Mouse (Mus musculus) limb, embryonic 14.5 days (tissue): ENCODE data around the gene Vrk2. TPM values are rescaled to one million over a fixed set of nuclear protein-coding genes. Genes with fewer than 3 reads are reported as not detected.

Experiments
- ATAC-seq: fragments of 200-750 bp; cut with Nextera tagmentation; 2 replicates; pipeline ENCODE4 v1.8.0; 2017; ENCODE audit warnings: low read depth, moderate number of reproducible peaks, moderate TSS enrichment; ENCODE audit not compliant: low FRiP score
- DNase-seq: peaks from one replicate; pipeline ENCODE4 v3.0.0-alpha.2; 2015; ENCODE audit warnings: low spot score
- H3K27ac ChIP-seq: fragments of 300-500 bp; sonication (generic); replicated peaks from 2 replicates; pipeline ENCODE4 v1.5.1; 2014; ENCODE audit warnings: low read depth, mild to moderate bottlenecking, low read length, moderate library complexity, mixed read lengths
- H3K27me3 ChIP-seq: fragments of 300-500 bp; sonication (generic); 2 replicates; pipeline ENCODE4 v1.6.1; 2014; ENCODE audit warnings: low read length, mixed read lengths; ENCODE audit not compliant: control insufficient read depth, insufficient read depth
- H3K36me3 ChIP-seq: fragments of 300-500 bp; sonication (generic); 2 replicates; pipeline ENCODE4 v1.6.1; 2014; ENCODE audit warnings: mild to moderate bottlenecking, low read length, moderate library complexity, mixed read lengths; ENCODE audit not compliant: control insufficient read depth, insufficient read depth
- H3K4me1 ChIP-seq: fragments of 300-500 bp; sonication (generic); 2 replicates; pipeline ENCODE4 v1.6.1; 2014; ENCODE audit warnings: antibody characterized with exemption, low read length, mixed read lengths; ENCODE audit not compliant: control insufficient read depth, insufficient read depth
- H3K4me2 ChIP-seq: fragments of 300-500 bp; sonication (generic); replicated peaks from 2 replicates; pipeline ENCODE4 v1.6.1; 2014; ENCODE audit warnings: low read depth, mild to moderate bottlenecking, low read length, moderate library complexity; ENCODE audit not compliant: severe bottlenecking
- H3K4me3 ChIP-seq: fragments of 300-500 bp; sonication (generic); replicated peaks from 2 replicates; pipeline ENCODE4 v1.5.1; 2014; ENCODE audit warnings: low read length
- H3K9ac ChIP-seq: fragments of 300-500 bp; sonication (generic); 2 replicates; pipeline ENCODE4 v1.6.1; 2014; ENCODE audit warnings: mild to moderate bottlenecking, low read depth, low read length, moderate library complexity; ENCODE audit not compliant: severe bottlenecking
- H3K9me3 ChIP-seq: fragments of 300-500 bp; sonication (generic); 2 replicates; pipeline ENCODE4 v1.6.1; 2016; ENCODE audit warnings: low read length; ENCODE audit not compliant: control insufficient read depth
- POLR2A ChIP-seq: fragments of 200-500 bp; IDR thresholded peaks from 2 replicates; pipeline ENCODE4 v1.8.0; 2012; ENCODE audit warnings: inconsistent platforms, mild to moderate bottlenecking, moderate library complexity, borderline replicate concordance; ENCODE audit not compliant: insufficient read depth, insufficient read length; ENCODE audit errors: extremely low read depth
- WGBS: fragments of 180-500 bp; shearing (Covaris S2); extraction: QIAGEN DNeasy Blood & Tissue Kit; methylation state at CpG from one replicate; pipeline ENCODE4 v1.1.7; 2014; 5-methylcytosine and 5-hydroxymethylcytosine counted together
- polyA plus RNA-seq, 2 experiments: library from polyadenylated mRNA; depleted of rRNA in 1 of 2; stranded (reverse) in 1 of 2; unstranded in 1 of 2; fragments of >200 nt; fragmentation: Nextera tagmentation in 1 of 2; extraction: Ambion mirVana in 1 of 2; gene quantifications; 2 replicates each; pipeline versions ENCODE4 v1.2.1 to v1.2.3; 2012 to 2014

The Vrk2 gene
- polyA plus RNA-seq (2012; rRNA removed) (7.2 and 10.1 TPM in 2 replicates), polyA plus RNA-seq (2014; fragmentation: Nextera tagmentation; extraction: Ambion mirVana) (20.7 and 23.8 TPM in 2 replicates)

DNA sequence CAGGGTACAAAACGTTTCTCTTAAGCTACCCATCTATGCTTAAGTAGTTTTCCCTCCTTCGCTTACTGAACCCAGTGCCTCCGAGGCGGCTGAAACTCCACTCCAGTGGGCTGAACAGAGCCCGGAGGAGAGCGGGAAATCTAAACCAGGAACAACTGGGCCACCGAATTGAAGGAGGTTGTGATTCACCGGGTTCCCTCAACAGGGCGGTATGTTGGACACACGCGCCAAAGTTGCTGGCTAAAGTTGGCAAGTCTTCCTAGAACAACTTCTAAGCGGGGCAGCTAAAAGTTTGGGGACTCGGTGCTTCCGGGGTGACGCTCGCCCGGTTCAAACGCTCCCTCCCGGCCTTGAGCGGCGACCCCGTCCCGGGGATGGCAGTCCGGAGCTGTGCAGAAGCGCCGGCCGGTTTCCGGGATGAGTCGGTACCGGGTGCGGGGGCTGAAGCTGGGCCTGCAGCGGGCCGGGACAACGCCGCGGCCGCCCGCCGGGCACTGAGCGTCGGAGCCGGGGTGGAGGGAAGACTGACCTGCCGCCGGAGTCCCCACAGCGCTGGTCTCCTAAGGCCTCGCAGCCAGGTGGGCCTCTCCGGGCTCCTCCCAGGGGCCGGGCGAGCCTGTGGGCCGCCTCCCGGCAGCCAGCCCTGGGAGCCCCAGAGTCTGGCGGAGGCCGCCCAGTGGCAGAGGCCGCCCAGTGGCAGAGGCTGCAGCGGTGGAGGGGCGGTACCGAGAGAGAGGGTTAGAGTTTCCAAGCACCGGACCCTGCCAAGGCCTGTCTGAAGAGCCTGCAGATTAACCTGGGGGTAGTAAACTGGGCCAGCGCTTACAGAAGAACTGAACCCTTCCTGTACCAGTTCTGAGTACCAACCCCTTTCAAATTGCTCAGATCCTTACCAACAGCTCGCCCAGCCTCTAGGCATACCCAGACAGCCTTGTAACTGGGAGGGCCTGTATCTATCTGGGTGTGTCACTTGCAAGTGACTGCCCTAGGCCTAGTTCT lies at the start of gene Vrk2, which contains the start of gene Gm6899:
Vrk2 (minus strand) TSS at position 939 of the 999 bp plus-strand sequence.
Gm6899 (plus strand) TSS at position 181 of the 999 bp plus-strand sequence.
- WGBS: under 1% methylated on average over 56 of the region's 60 CpGs
- H3K9me3 ChIP-seq: no peaks in the 10 kb centered on the region
- peak within 1 kb of the TSS; percentile 77 for H3K4me3 ChIP-seq
- H3K27me3 ChIP-seq: no peaks in the 10 kb centered on the region
- peak within 1 kb of the TSS; percentile 75 for H3K4me2 ChIP-seq
- peak; percentile 95 for ATAC-seq
- no peaks in the 10 kb centered on the region for H3K36me3 ChIP-seq
- DNase-seq: peak; percentile 78
- TF ChIP-seq POLR2A: no peak; the same call in 1 of the 2 replicates
- peak within 1 kb of the TSS; percentile 85 for H3K9ac ChIP-seq
- H3K4me1 ChIP-seq: 0 out of 2 replicates have a peak, but pooled peaks cover 4% of the 10 kb centered on the region
- peak within 1 kb of the TSS; percentile 70 for H3K27ac ChIP-seq

DNA sequence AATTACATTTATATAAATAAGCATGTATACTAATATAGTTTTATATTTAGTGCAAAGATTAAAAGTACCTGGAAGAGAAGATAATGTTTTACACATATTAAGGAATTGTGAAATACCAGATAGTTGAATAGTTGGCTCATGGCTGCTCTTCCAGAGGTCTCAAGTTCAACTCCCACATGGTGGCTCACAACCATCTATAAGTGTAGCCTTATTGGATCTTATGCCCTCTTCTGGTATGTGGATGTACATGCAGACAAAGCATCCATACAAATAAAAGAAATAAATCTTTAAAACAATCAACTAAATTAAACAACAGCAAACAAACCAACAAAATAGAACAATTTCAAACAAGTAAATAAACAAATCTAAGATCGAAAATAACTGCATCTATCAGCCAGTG lies 48.3 kb upstream of the Vrk2 start:
- no peak for DNase-seq
- no peak overlapping the region for H3K27ac ChIP-seq
- 94% methylated on average over 1 of the region's 1 CpGs for WGBS
- no peaks in the 10 kb centered on the region; the same call in 1 of the 2 replicates for H3K9me3 ChIP-seq
- H3K4me3 ChIP-seq: no peak overlapping the region
- no peaks in the 10 kb centered on the region for H3K36me3 ChIP-seq
- H3K4me1 ChIP-seq: no peaks in the 10 kb centered on the region
- ATAC-seq: no peak
- no peak overlapping the region for H3K9ac ChIP-seq
- H3K27me3 ChIP-seq: no peaks in the 10 kb centered on the region
- H3K4me2 ChIP-seq: no peak overlapping the region
- TF ChIP-seq POLR2A: no peak

DNA sequence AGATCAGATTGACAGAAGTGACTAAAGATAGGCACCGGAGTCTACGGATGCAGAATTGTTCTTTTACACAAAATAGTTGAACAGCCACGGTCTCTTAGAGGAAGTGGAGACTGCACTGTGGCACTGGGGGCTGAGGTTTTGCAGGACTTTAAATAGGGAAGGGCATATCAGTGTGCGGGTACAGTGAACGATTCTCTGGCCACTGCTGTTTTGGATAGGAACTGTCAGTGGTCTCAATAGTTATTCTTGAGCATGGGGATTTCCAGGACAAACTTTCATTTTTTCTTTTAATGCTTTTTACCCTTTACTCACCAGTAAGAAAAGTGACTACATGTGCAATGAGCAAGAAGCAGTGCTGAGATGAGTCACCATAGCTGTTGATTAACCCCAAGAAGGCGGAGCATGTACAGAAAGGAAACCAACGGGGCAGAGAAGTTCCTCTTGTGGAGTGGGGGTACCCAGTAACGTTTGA lies 46.6 kb upstream of the Vrk2 start:
- DNase-seq (no peak), ATAC-seq (no peak)
- TF ChIP-seq POLR2A: no peak
- Histone ChIP-seq H3K4me2 (no peak overlapping the region), H3K27me3 (no peaks in the 10 kb centered on the region), H3K9ac (no peak overlapping the region), H3K4me3 (no peak overlapping the region), H3K36me3 (no peaks in the 10 kb centered on the region), H3K9me3 (no peaks in the 10 kb centered on the region; the same call in 1 of the 2 replicates), H3K4me1 (no peaks in the 10 kb centered on the region), H3K27ac (no peak overlapping the region)
- WGBS: 74% methylated on average over 8 of the region's 8 CpGs

DNA sequence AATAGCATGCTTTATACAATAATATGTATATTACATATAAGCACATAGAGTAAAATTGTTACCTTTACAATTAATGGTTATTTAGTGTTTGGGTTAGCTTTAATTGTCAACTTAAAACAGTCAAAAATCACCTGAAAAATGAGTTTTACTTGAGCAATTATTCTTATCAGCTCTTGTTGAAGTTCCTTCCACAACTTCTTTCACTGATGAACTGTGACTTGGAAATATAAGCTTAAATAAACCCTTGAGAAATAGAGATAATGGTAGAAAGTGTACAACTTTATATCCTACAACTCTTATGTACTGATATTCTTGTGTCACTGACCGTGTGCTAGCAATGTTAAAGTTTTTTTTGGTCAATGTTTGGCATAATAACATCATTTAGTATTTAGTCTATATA lies 42.4 kb upstream of the Vrk2 start:
- Histone ChIP-seq H3K9ac (no peak overlapping the region), H3K4me3 (no peak overlapping the region), H3K27me3 (no peaks in the 10 kb centered on the region), H3K4me2 (no peak overlapping the region), H3K36me3 (no peaks in the 10 kb centered on the region), H3K9me3 (no peaks in the 10 kb centered on the region), H3K4me1 (no peaks in the 10 kb centered on the region), H3K27ac (no peak overlapping the region)
- no peak for TF ChIP-seq POLR2A
- no peak for DNase-seq
- 95% methylated on average over 1 of the region's 1 CpGs for WGBS
- ATAC-seq: no peak

DNA sequence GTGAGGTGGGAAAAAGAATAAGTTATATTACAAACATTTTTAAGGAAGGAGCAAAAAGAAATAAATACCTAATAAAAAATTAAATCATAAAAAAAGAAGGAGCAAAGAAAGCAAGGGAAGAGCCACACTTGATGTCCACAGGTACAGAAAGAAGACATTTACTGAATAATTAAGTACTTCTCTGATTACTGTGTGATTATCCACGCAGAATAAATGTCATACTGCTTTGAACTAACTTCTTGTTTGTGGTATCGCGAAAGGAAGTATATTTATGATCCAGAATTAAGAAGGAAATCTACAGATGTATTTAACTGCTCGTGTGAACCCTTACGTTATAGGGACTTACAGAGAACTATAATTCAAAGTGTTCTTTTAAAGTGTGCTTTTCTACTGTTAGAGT lies 28.9 kb upstream of the Vrk2 start:
- Histone ChIP-seq H3K4me1 (no peaks in the 10 kb centered on the region), H3K36me3 (no peaks in the 10 kb centered on the region), H3K4me2 (no peak overlapping the region), H3K27me3 (no peaks in the 10 kb centered on the region), H3K9ac (no peak overlapping the region), H3K27ac (no peak overlapping the region), H3K9me3 (no peaks in the 10 kb centered on the region), H3K4me3 (no peak overlapping the region)
- TF ChIP-seq POLR2A: no peak
- no peak for DNase-seq
- WGBS: 67% methylated on average over 5 of the region's 5 CpGs
- no peak for ATAC-seq
